Mouse (Mus musculus): ENCODE results near the gene Hoxa9. TPM values are rescaled to one million over a fixed set of nuclear protein-coding genes. Genes with fewer than 3 reads are reported as not detected.

Gene Hoxa9
- polyA plus RNA-seq, 1 experiment from 2014 or later = 0.54 TPM

- H3K9me3 ChIP-seq (replicated peaks) = no peaks in the 10 kb centered on the region
- H3K4me1 ChIP-seq (replicated peaks) = no peaks in the 10 kb centered on the region
- H3K4me2 ChIP-seq = no peak overlapping the region
- H3K4me3 ChIP-seq = no peak overlapping the region
- ATAC-seq (ENCODE audit: insufficient number of reproducible peaks, low FRiP score) = no peak
- WGBS = 8% methylated on average over 3 of the region's 3 CpGs
- H3K27ac ChIP-seq (ENCODE audit: poor library complexity, severe bottlenecking) = no peak overlapping the region
- H3K27me3 ChIP-seq (replicated peaks) = peaks cover 93% of the 10 kb centered on the region
- no peak overlapping the region for H3K9ac ChIP-seq
- H3K36me3 ChIP-seq = no peaks in the 10 kb centered on the region
Observed at GRCm38 (mm10) chr6:52267691-52268090, 36.8 kb upstream of the Hoxa9 start.

- Histone ChIP-seq H3K36me3 (no peaks in the 10 kb centered on the region), H3K4me2 (no peak overlapping the region), H3K27me3 (replicated peaks) (peaks cover 93% of the 10 kb centered on the region), H3K4me1 (replicated peaks) (no peaks in the 10 kb centered on the region), H3K4me3 (no peak overlapping the region), H3K9ac (no peak overlapping the region), H3K9me3 (replicated peaks) (no peaks in the 10 kb centered on the region), H3K27ac (ENCODE audit: poor library complexity, severe bottlenecking) (no peak overlapping the region)
- ATAC-seq (ENCODE audit: insufficient number of reproducible peaks, low FRiP score) = no peak
- WGBS = 23% methylated on average over 5 of the region's 5 CpGs
Observed at GRCm38 (mm10) chr6:52267221-52267620, 36.3 kb upstream of the Hoxa9 start.

DNA sequence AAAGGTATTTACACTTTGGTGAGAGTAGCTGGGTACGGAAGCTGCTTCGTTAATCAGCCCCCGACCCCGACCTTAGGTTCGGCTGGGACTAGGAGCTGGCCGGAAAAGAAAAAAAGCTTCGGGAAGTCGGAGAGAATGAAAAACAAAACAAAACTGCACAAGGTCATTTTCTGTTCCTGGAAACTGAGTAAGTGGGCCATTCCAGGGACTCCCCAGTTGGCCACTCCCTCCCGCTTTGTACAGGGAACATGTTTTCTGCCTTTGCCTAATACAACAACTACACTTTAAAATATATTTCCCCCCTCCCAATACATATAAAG is 35.7 kb upstream of the Hoxa9 start:
- Histone ChIP-seq H3K4me3 (no peak overlapping the region), H3K27ac (ENCODE audit: poor library complexity, severe bottlenecking) (no peak overlapping the region), H3K9me3 (replicated peaks) (no peaks in the 10 kb centered on the region), H3K4me1 (replicated peaks) (no peaks in the 10 kb centered on the region), H3K27me3 (replicated peaks) (peaks cover 95% of the 10 kb centered on the region), H3K36me3 (no peaks in the 10 kb centered on the region), H3K9ac (no peak overlapping the region), H3K4me2 (no peak overlapping the region)
- no peak for ATAC-seq (ENCODE audit: insufficient number of reproducible peaks, low FRiP score)
- under 1% methylated on average over 9 of the region's 9 CpGs for WGBS

DNA sequence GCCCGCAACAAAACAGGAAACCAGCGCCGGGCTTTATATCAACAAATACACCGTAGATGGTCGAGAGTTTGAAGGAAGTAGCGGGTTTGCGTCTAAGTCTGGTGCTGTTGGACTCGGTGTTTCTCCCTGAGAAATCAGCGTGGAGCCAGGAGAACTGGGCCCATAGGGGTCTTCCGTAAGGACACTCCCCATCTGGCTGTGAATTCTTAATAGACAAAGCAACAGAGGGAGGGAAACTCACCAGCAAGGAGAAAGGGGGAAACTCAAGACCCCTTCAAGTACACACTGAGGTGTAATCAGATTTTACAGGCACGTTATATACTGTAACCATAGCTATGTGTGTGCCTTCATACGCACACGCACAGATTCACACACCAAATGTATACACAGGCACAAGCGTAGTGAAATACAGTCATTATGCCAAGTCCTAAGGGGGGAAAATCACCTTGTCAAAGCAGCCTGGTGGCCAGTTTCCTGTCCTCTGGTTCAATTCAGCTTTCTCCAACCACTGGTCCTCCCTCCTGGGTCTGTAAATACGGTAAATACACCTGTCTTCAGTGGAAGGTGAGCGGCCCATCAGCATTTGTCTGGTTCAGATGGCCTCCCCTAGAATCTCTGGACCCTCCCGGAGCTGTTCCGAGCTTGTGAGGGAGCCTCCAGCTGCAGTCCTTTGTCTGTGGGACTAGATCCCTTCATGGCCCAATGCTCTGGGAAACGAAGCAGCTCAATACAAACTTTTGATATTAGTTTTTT is 35.2 kb upstream of the Hoxa9 start:
- Histone ChIP-seq H3K36me3 (no peaks in the 10 kb centered on the region), H3K4me3 (no peak overlapping the region), H3K4me1 (replicated peaks) (peaks cover 2% of the 10 kb centered on the region; the same call in 1 of the 2 replicates), H3K27me3 (replicated peaks) (peaks cover 95% of the 10 kb centered on the region), H3K9me3 (replicated peaks) (no peaks in the 10 kb centered on the region), H3K27ac (ENCODE audit: poor library complexity, severe bottlenecking) (no peak overlapping the region), H3K4me2 (no peak overlapping the region), H3K9ac (no peak overlapping the region)
- no peak for ATAC-seq (ENCODE audit: insufficient number of reproducible peaks, low FRiP score)
- 2% methylated on average over 19 of the region's 19 CpGs for WGBS

DNA sequence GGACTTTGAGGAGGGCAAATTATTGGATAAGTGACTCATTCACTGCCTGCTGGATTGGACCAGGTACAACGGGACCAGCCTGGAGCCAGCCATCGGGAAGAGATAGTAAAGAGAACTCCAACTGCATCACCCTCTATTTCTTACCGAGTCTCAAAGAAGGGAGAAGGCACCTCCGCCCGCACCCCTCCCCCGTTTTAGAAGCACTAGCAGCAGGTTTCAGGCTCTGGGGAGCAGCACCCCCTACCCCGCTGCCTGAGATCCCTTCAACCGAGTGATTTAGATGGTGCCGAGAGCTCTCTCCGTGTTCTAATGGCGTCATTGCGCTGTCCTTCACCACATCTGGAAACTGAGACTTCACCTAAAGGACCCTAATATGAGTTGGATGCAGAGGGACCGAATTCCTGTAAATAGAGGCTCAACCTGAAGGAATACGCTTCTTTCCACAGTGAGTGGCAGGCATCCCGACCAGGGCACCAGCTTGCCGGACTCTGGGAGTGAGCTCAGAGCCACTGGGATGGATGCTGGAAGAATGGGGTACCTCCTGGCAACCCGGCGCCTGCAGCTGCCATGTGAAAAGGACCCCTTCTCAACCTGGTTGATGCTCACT is 34.5 kb upstream of the Hoxa9 start:
- Histone ChIP-seq H3K27ac (ENCODE audit: poor library complexity, severe bottlenecking) (no peak overlapping the region), H3K27me3 (replicated peaks) (peaks cover 95% of the 10 kb centered on the region), H3K4me3 (no peak overlapping the region), H3K4me2 (no peak overlapping the region), H3K4me1 (replicated peaks) (peaks cover 8% of the 10 kb centered on the region; the same call in 1 of the 2 replicates), H3K9ac (no peak overlapping the region), H3K9me3 (replicated peaks) (no peaks in the 10 kb centered on the region), H3K36me3 (no peaks in the 10 kb centered on the region)
- no peak for ATAC-seq (ENCODE audit: insufficient number of reproducible peaks, low FRiP score)
- WGBS = 2% methylated on average over 18 of the region's 18 CpGs

- no peak overlapping the region for H3K4me2 ChIP-seq
- H3K9me3 ChIP-seq (replicated peaks) = no peaks in the 10 kb centered on the region
- no peaks in the 10 kb centered on the region for H3K36me3 ChIP-seq
- no peak overlapping the region for H3K9ac ChIP-seq
- 4% methylated on average over 5 of the region's 5 CpGs for WGBS
- H3K27me3 ChIP-seq (replicated peaks) = peaks cover 94% of the 10 kb centered on the region
- H3K4me1 ChIP-seq (replicated peaks) = peaks cover 13% of the 10 kb centered on the region; the same call in 1 of the 2 replicates
- no peak overlapping the region for H3K27ac ChIP-seq (ENCODE audit: poor library complexity, severe bottlenecking)
- no peak overlapping the region for H3K4me3 ChIP-seq
- no peak for ATAC-seq (ENCODE audit: insufficient number of reproducible peaks, low FRiP score)
Observed at GRCm38 (mm10) chr6:52264106-52264790, 33.4 kb upstream of the Hoxa9 start.

GRCm38 (mm10) chr6:52263321-52263585 is 32.4 kb upstream of the Hoxa9 start:
- H3K4me3 ChIP-seq = no peak overlapping the region
- H3K27ac ChIP-seq (ENCODE audit: poor library complexity, severe bottlenecking) = no peak overlapping the region
- no peak for ATAC-seq (ENCODE audit: insufficient number of reproducible peaks, low FRiP score)
- peaks cover 94% of the 10 kb centered on the region for H3K27me3 ChIP-seq (replicated peaks)
- H3K36me3 ChIP-seq = no peaks in the 10 kb centered on the region
- peaks cover 13% of the 10 kb centered on the region; the same call in 1 of the 2 replicates for H3K4me1 ChIP-seq (replicated peaks)
- WGBS = 3% methylated on average over 6 of the region's 6 CpGs
- no peaks in the 10 kb centered on the region for H3K9me3 ChIP-seq (replicated peaks)
- no peak overlapping the region for H3K9ac ChIP-seq
- H3K4me2 ChIP-seq = no peak overlapping the region

- no peak overlapping the region for H3K9ac ChIP-seq
- no peaks in the 10 kb centered on the region for H3K36me3 ChIP-seq
- ATAC-seq (ENCODE audit: insufficient number of reproducible peaks, low FRiP score) = no peak
- H3K4me3 ChIP-seq = no peak overlapping the region
- peaks cover 13% of the 10 kb centered on the region; the same call in 1 of the 2 replicates for H3K4me1 ChIP-seq (replicated peaks)
- no peak overlapping the region for H3K27ac ChIP-seq (ENCODE audit: poor library complexity, severe bottlenecking)
- no peak overlapping the region for H3K4me2 ChIP-seq
- no peaks in the 10 kb centered on the region for H3K9me3 ChIP-seq (replicated peaks)
- 2% methylated on average over 24 of the region's 24 CpGs for WGBS
- H3K27me3 ChIP-seq (replicated peaks) = peaks cover 91% of the 10 kb centered on the region
Observed at GRCm38 (mm10) chr6:52262463-52263320, 31.8 kb upstream of the Hoxa9 start.

DNA sequence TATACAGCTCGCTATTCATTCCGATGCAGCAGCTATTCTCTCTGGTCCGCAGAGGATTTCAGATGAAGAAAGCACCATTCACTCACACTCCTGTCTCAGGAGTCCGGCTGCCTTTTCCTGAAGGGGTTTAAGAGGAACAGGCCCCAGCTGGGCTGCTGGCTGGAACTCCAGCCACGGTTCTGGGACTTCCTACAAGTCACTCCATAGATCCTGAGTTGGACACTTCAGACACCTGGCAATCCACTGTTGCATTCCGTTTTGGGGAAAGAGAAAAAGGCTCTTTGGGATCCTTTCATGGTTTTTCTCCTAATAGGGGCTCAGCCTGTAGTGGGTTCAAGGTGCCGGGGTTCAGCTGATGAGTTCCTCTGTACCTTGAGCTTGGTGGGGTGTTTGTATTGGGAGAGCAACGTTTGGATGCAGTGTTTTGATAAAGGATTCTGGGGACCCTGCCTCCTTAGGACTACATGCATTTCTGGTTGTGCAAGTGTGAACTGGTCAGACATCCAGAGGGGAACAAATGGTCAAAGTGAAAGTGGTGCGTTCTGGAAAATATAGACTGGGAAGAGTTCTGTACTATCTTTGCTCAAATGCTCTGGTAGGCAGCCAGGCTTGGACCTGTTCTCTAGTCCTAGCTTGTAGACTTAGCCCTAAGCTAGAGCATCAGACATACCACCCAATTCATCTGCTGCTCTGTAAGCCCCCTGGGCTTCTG is 31.0 kb upstream of the Hoxa9 start:
- no peak overlapping the region for H3K4me3 ChIP-seq
- WGBS = 7% methylated on average over 9 of the region's 9 CpGs
- no peak overlapping the region for H3K9ac ChIP-seq
- no peaks in the 10 kb centered on the region for H3K36me3 ChIP-seq
- no peak for ATAC-seq (ENCODE audit: insufficient number of reproducible peaks, low FRiP score)
- no peaks in the 10 kb centered on the region for H3K9me3 ChIP-seq (replicated peaks)
- H3K4me1 ChIP-seq (replicated peaks) = peaks cover 13% of the 10 kb centered on the region; the same call in 1 of the 2 replicates
- H3K4me2 ChIP-seq = no peak overlapping the region
- H3K27me3 ChIP-seq (replicated peaks) = peaks cover 90% of the 10 kb centered on the region
- H3K27ac ChIP-seq (ENCODE audit: poor library complexity, severe bottlenecking) = no peak overlapping the region

DNA sequence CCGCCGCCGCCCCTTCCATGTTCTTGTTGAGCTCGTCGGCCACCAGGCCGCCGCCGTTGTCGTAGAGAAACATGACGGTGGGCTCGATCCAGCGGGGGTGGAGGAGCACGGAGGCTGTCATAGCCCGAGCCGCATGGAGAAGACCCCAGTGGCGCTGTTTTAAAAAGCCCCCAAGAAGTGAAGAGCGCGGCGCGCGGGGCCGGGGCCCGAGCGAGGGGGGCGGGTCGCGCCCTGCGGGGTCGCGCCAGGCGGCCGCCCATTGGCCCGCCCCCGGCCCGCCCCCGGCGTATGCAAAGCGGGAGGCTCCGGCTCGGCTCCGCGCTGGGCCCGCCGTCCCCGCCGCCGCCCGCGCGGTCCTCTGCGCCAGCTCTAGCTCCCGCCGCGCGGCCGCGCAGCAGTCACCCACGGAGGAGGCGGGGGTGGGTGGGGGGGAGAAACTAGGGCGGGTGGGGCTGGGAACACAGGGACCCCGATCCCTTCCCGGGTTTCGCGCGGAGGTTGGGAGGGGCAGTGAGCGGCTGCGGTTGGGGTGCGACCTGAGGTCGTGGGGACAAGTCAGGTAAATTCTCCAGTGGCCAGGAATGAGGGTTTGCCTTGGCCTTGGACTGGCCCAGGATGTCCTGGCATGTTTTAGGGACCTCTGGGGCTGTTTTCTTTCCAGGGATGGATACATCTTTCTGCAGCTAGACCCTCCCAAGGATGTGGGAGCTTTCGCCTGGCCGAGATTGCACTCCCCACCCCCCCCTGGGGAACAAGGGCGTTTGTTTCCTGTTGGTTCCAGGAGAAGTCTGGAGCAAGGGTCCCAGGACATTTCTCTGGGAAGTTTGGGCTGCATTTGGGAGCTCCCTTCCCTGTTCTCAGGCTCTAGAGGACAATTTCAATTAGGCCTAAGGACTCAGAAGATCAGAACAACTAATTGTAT is 30.0 kb upstream of the Hoxa9 start, which contains the start of gene Hoxa13:
Gene Hoxa13, minus strand, starts transcription at position 227 of the 922 bp plus-strand sequence.
- Histone ChIP-seq H3K36me3 (no peaks in the 10 kb centered on the region), H3K27me3 (replicated peaks) (peaks cover 86% of the 10 kb centered on the region), H3K9ac (no peak within 1 kb of the TSS), H3K4me3 (peak within 1 kb of the TSS; percentile 57), H3K9me3 (replicated peaks) (no peaks in the 10 kb centered on the region), H3K4me1 (replicated peaks) (peaks cover 13% of the 10 kb centered on the region; the same call in 1 of the 2 replicates), H3K27ac (ENCODE audit: poor library complexity, severe bottlenecking) (no peak within 1 kb of the TSS), H3K4me2 (peak within 1 kb of the TSS; percentile 85)
- ATAC-seq (ENCODE audit: insufficient number of reproducible peaks, low FRiP score) = peak; percentile 75
- WGBS = 3% methylated on average over 50 of the region's 72 CpGs
